Mouse (Mus musculus) bone marrow macrophage, adult 2 months (primary cell): ENCODE measurements around the gene Zfyve26. TPM values are rescaled to one million over a fixed set of nuclear protein-coding genes. Genes with fewer than 3 reads are reported as not detected.
A peak's percentile ranks its signal among the peaks of the same experiment; 100 is the strongest.
"Not testable (repeated sequence)": the region's sequence is repeated elsewhere in the genome, so short reads cannot be mapped to it uniquely, and the experiment has no call there.

ENCODE experiments used
- H3K27ac ChIP-seq: 2 replicates; pipeline ENCODE4 v1.5.1; 2012; ENCODE audit warnings: low read depth, low read length; ENCODE audit not compliant: insufficient read depth
- H3K4me1 ChIP-seq: 2 replicates; pipeline ENCODE4 v1.6.1; 2012; ENCODE audit warnings: low read length; ENCODE audit not compliant: control insufficient read depth, insufficient read depth
- H3K4me3 ChIP-seq: 2 replicates; pipeline ENCODE4 v1.5.1; 2012; ENCODE audit warnings: mild to moderate bottlenecking, low read length, moderate library complexity; ENCODE audit not compliant: insufficient read depth
- CTCF ChIP-seq: IDR thresholded peaks from 2 replicates; pipeline ENCODE4 v1.5.1; 2012; ENCODE audit warnings: low read depth, mild to moderate bottlenecking, low read length, moderate library complexity
- POLR2A ChIP-seq: IDR thresholded peaks from 2 replicates; pipeline ENCODE4 v1.6.1; 2012; ENCODE audit warnings: mild to moderate bottlenecking, low read depth, low read length, borderline replicate concordance
- polyA plus RNA-seq: library from polyadenylated mRNA; stranded (reverse); fragments of >200 nt; gene quantifications from 2 replicates; pipeline ENCODE4 v1.2.4, GENCODE M21; 2012; ENCODE audit not compliant: missing spikeins, insufficient read depth, insufficient read length

The Zfyve26 gene
- polyA plus RNA-seq, 1 experiment, result 30.8 TPM

DNA sequence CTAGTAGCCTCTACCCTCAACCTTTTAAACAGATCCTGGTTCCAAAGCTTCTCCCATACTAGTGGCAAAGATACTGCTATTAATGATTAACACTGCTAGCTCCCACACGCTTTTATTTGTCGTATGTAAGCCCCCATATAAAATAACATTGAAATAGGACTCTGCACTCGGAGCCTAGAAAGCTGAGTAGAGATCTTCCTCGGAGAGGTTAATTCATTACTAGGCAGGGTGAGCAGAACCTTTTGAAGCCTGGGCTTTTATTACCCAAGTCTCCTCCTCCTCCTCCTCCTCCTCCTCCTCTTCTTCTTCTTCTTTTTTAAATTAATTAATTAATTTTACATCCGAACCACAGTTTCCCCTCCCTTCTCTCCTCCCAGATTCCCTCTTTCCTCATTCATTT, 78.6 kb downstream of the Zfyve26 start:
- no peak overlapping the region for H3K4me3 ChIP-seq
- H3K4me1 ChIP-seq, result no peaks in the 10 kb centered on the region
- TF ChIP-seq CTCF (no peak), POLR2A (no peak)
- no peak overlapping the region for H3K27ac ChIP-seq

DNA sequence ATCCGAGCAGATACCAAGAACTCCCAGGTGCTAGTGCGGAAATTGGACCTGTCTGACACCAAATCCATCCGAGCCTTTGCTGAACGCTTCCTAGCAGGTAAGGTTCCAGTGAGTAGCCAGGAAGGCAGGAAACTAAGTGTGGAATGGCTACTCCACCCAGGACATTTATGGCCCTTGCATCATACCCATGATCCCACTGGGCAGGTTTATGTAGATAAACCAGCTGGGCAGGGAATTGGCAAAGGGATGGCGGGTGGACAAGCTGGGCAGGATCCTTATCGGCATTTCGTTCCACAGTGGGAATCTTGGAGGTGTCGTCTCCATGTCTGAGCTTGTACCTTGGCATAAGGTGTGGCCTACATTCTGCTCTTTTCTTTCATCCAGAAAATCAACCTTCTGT, 84.7 kb downstream of the Zfyve26 start:
- Histone ChIP-seq H3K4me3 (no peak overlapping the region), H3K4me1 (peaks cover 5% of the 10 kb centered on the region; the same call in 1 of the 2 replicates), H3K27ac (no peak overlapping the region)
- TF ChIP-seq POLR2A (no peak), CTCF (no peak)

DNA sequence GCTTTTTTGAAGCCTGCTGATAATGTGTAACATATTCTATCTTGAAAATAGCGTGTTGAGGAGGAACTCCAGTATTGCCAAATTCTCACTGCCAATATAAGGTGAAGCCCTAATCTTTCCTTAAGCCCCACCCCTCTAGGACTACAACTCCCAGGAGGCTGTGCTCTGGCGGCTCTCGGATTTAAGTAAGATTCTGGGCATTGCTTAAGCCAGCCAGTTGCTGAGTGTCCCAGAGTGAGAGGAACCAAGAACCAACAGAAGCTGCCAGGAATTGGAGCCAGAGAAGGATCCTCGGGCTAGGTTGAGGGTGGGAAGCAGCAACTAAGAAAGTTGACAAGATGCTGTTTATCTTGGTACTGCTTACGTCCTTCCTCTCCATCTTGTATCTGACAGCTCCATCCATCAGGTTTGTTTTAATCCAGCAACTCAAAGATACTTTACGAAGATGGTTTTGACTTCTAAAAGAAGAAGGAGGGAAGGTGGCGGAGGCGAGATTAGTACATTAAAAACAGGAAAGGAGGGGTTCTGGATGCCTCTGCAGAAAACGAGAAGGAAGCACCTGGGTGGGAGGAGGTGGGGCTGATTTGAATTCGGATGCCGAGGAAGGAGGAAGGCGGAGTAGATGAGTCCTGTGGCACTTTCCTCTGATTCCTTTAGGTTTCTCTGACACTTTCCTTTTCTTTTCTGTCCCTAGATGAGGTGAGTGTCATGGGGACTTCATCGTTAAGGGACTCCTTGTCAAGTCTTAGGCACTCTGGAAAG, 87.2 kb downstream of the Zfyve26 start, which contains the start of gene Rdh12:
Rdh12 (plus strand) TSS at position 212 of the 762 bp plus-strand sequence.
- no peak for TF ChIP-seq POLR2A
- no peak for TF ChIP-seq CTCF
- Histone ChIP-seq H3K4me1 (peaks cover 5% of the 10 kb centered on the region; the same call in 1 of the 2 replicates), H3K27ac (no peak within 1 kb of the TSS), H3K4me3 (peak within 1 kb of the TSS; percentile 28)

DNA sequence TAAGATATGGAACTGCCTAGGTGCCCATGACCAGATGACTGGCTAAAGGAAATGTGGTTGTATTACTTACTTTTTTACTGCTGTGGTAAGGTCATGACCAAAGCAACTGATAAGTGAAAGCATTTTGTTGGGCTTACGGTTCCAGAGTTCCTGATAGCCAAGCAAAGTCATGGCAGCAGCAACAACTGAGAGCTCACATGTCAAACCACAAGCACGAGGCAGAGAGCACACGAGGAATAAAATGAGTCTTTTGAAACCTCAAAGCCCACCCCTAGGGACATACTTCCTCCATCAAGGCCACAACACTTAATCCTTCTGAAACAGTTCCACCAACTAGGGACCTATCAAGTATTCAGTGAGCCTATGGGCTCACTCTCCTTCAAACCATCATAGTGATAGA, 94.2 kb downstream of the Zfyve26 start:
- TF ChIP-seq CTCF (no peak), POLR2A (no peak)
- H3K4me3 ChIP-seq, result no peak overlapping the region
- H3K4me1 ChIP-seq, result no peaks in the 10 kb centered on the region
- H3K27ac ChIP-seq, result no peak overlapping the region

DNA sequence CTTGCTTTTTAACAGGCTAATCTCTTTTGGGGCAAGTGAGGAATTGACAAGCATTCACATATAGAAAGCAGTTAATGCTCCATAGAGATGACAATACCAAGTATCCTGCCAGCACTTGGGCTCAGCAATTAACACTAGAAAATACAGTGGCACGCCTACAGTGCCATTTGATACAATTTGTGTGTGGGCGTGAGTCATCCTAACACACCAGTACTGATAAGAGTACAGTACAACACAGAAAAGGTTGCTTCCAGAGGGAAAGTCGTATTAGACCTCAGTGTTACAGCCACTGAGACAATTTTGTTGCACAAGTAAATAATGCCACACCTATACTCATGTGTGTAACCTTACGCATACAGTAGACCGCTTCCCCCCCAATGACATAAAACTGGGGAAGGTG, 99.0 kb downstream of the Zfyve26 start:
- TF ChIP-seq POLR2A (no peak), CTCF (no peak)
- H3K27ac ChIP-seq, result no peak overlapping the region
- no peak overlapping the region for H3K4me3 ChIP-seq
- H3K4me1 ChIP-seq, result no peaks in the 10 kb centered on the region

DNA sequence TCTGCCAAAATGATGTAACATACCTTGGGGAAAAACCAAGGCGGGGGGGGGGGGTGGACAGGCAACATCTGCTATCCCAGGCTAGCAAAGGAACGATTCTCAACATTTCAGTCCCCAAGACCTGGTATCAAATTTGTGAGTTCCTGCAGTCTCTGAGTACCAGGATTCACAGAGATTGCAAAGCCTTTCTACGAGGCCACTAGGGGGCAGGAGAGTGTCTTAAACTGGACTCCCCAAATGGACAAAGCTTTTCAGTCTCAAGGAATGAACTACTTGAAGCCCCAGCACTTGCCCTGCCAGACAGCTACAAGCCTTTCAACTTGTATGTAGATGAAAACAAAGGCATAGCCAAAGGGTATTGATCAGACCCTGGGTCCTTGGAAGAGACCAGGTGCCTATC, 102.7 kb downstream of the Zfyve26 start:
- Histone ChIP-seq H3K4me1 (peaks cover 6% of the 10 kb centered on the region), H3K27ac (no peak overlapping the region), H3K4me3 (no peak overlapping the region)
- TF ChIP-seq CTCF (peak; percentile 47; the same call in 1 of the 2 replicates), POLR2A (no peak)

DNA sequence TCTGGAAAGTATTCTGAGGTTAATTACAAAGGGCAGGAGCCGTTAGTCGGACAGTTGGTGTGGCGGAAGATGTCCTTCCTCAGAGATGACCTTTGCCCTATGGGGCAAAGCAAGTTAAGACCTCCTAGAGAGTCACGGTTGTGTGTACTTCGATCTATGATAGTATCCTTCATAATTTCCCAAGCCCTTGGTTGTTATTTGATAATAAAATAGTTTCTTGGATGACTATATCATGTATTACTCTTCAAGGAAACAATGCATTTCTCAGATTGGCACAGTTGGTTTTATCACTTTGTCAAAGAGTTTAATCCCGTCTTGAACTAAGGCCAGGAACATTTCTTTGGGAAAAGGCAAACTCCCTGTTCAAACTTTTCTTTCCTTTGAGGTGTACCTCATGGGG, 103.9 kb downstream of the Zfyve26 start, which contains the start of gene Rdh11:
Rdh11 (minus strand) TSS at position 101 of the 400 bp plus-strand sequence.
- peak within 1 kb of the TSS; percentile 21; the same call in 1 of the 2 replicates for H3K27ac ChIP-seq

DNA sequence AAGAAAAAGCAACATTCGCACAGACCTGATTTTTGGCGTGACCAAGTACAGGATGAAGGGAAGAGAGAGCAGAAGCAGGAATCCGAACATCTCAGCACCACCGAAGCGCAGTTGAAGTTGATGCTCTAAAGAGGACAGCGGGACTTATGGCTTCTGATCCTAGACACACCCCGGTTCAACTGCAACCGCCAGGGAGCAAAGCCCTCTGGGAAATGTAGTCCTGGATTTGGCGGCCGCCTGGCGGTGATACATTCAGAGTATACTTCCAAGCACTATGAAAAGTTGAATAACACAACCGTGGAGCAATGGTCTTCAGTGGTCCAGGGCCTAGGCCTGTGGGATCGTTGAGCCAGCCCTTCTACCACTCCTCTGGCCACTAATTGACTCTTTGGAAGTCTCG, 104.4 kb downstream of the Zfyve26 start:
- Histone ChIP-seq H3K27ac (no peak overlapping the region), H3K4me1 (peaks cover 6% of the 10 kb centered on the region), H3K4me3 (peak overlapping the region; percentile 71)
- TF ChIP-seq CTCF (no peak), POLR2A (no peak)

More for the DNA sequence above, 103.9 kb downstream of the Zfyve26 start, which contains the start of gene Rdh11:
- TF ChIP-seq CTCF (no peak), POLR2A (no peak)
- Histone ChIP-seq H3K4me1 (peaks cover 6% of the 10 kb centered on the region), H3K4me3 (peak within 1 kb of the TSS; percentile 71)

DNA sequence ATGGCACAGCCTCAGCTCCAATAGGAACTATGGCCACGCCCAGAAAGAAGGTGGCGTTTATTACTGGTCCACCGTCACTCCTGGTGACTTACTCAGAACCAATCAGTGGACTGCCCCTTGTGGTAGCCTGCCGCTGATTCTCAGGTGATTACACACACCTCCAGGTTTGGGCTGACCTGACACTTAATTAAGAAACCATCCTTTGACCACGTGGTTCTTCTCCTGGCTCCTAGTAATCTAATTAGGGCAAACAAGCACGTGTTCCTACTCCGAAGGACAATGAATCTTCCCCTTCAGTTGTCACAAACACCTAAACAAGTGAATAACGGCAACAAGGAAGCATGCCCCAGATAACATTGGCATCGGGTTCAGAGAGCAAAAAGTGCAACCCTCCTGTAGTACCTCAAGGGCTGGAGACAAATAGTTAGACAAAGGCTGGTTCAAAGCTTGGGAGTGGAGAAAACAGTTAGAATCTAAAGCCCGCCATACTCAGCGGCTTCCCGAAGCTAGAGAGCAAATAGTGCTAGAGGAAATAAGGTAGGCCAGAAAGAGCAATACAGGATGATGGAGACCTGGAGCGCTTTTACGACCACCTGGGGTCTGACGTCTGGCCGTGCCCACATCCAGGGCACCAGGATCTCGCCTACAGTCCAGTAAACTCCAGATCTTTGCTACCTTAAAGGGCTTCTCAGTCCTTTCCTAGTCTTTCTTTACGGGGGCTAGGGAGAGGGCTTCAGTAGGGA, 105.0 kb downstream of the Zfyve26 start:
- Histone ChIP-seq H3K4me1 (peaks cover 6% of the 10 kb centered on the region), H3K4me3 (peak overlapping the region; percentile 71), H3K27ac (peak overlapping the region; percentile 21; the same call in 1 of the 2 replicates)
- TF ChIP-seq CTCF, result no peak
- no peak for TF ChIP-seq POLR2A

DNA sequence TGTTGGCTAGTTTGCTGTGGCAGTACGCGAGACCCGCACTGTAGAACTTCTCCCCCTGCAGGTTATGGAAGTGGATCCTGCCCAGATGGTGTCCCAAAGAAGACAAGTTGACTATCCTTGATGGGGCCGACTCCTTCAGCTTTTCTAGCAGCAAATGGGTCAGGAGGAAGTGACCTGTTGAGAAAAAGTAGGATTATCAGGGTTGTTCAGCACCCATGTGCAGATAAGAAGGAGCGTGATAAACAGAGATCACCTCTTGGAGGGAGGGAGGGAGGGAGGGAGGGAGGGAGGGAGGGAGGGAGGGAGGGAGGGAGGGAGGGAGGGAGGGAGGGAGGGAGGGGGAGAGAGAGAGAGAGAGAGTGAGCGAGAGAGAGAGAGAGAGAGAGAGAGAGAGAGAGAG, 110.9 kb downstream of the Zfyve26 start:
- H3K4me1 ChIP-seq, H3K27ac ChIP-seq, H3K4me3 ChIP-seq: not testable (repeated sequence)

Other genes starting within 250 kb of the Zfyve26 start
- 13.3 and 15.9 TPM in 2 replicates for gene Pigh, start 206.7 kb downstream of the Zfyve26 start, polyA plus RNA-seq
- 0.90 and 1.5 TPM in 2 replicates for gene Arg2, start 165.5 kb downstream of the Zfyve26 start, polyA plus RNA-seq
- gene Vti1b, start 123.6 kb downstream of the Zfyve26 start, polyA plus RNA-seq, result 77.7 and 94.5 TPM in 2 replicates
- gene Rdh11, start 104.0 kb downstream of the Zfyve26 start, polyA plus RNA-seq, result 22.6 and 22.7 TPM in 2 replicates
- gene Rdh12, start 87.4 kb downstream of the Zfyve26 start, polyA plus RNA-seq, result 0.98 and 0.99 TPM in 2 replicates
- gene Rad51b, start 978 bp upstream of the Zfyve26 start, polyA plus RNA-seq, result 1.3 and 2.8 TPM in 2 replicates